Mouse (Mus musculus) erythroblast, embryonic 14.5 days (primary cell): Measurements from ENCODE around the gene Gm28374.

Experiments used
- GATA1 ChIP-seq: IDR thresholded peaks from 2 replicates; pipeline ENCODE4 v1.6.1; 2012; ENCODE audit warnings: low read length, inconsistent platforms, mixed read lengths
- TAL1 ChIP-seq: IDR thresholded peaks from 3 replicates; pipeline ENCODE4 v1.6.1; 2012; ENCODE audit warnings: low read length, inconsistent platforms, mixed read lengths

GRCm38 (mm10) chr19:6066571-6066970 is 15.5 kb downstream of the Gm28374 start:
- TF ChIP-seq GATA1 (no peak), TAL1 (no peak)
